Mouse (Mus musculus) frontal cortex, adult (tissue): ENCODE results near the gene Rbm47.

Experiments
- ATAC-seq: cut with Nextera tagmentation; 2 replicates; pipeline ENCODE4 v1.9.2; 2017; ENCODE audit warnings: mild to moderate bottlenecking, moderate library complexity, mixed read lengths; ENCODE audit not compliant: low TSS enrichment

The Rbm47 gene

DNA sequence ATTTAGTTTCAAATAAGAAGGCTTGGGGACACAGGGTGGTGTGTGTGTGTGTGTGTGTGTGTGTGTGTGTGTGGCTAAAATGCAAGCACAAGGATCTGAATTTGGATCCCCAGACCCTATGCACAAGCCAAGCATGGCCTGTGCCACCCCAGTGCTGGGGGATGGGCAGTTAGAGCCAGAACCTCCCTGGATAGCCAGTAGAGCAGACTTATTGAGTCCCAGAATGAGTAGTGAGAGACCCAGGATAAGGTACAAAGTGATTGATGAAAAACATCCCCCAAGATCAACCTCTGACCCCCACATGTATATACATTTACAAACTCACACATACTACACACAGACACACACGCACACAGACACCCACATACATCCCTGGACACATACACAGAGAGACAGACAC lies 86.6 kb downstream of the Rbm47 start:
- no peak for ATAC-seq

DNA sequence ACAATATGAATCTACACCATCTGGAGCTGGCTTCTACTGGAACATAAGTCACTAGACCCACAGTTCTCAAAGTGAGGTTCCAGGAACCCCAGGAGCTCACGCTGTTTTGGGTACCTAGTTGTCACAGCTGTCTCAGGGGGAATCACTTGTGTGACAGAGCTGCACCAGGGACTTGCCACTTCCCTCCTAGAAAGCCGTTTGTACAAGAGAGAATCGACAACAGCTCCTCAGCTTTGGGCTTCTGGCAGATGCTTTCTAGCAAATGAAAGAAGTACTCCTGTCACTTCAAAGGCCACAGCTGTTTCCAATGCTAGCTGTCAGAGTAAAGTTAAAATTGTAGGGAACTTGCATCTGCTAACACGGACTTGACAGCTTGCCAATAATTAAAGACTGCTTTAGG lies 87.4 kb downstream of the Rbm47 start:
- ATAC-seq: no peak

DNA sequence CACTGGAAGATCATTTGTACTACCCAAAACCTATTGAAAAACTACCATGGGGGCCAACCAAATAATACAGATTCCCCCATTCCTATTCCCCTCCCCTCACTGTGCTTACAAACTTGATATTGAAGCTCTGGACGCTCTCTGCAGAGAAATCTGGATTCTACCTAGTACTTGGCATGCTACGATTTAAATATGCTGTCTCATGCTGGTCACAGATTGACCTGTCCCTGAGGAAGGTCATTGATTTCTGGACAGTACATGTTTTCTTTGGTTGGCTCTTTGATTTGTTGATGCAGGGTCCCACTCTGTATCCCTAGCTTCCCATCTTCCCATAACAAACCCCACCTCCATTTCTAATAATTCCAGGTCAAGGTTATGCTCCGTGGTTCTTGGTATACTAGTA lies 88.4 kb downstream of the Rbm47 start:
- no peak for ATAC-seq

DNA sequence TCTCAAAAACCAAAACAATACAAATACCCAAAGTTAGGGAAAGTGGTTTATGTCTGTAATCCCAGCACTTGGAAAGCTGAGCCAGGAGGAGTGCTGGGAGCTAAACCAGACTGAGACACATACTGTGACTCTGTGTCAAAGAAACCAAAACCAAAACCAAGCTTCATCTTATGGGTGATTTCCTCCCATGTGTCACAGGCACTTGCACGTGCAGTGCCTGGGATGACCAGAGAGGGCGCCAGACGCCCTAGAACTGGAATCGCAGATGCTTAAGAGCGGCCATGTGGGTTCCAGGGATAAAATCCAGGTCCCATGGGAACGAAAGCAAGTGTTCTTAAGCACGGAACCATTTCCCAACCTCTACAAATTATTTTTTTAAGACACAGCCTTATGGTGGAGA lies 89.6 kb downstream of the Rbm47 start:
- ATAC-seq: no peak

DNA sequence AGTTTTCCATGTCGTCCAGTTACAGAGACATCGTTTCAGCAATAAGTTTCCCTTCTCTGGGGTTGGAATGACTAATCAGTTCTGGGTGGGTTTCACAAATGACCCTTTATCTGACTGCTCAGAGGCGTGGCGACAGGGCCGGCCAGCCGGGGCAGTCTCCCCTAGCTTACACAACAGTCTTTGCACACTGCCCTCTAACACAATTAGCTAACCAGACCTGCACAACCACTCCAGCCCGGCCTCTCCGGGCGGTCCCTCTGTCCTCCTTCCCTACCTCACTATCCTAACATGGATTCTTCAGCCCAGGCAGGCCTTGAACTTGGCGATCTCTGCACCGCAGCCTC lies 90.7 kb downstream of the Rbm47 start:
- ATAC-seq: no peak

DNA sequence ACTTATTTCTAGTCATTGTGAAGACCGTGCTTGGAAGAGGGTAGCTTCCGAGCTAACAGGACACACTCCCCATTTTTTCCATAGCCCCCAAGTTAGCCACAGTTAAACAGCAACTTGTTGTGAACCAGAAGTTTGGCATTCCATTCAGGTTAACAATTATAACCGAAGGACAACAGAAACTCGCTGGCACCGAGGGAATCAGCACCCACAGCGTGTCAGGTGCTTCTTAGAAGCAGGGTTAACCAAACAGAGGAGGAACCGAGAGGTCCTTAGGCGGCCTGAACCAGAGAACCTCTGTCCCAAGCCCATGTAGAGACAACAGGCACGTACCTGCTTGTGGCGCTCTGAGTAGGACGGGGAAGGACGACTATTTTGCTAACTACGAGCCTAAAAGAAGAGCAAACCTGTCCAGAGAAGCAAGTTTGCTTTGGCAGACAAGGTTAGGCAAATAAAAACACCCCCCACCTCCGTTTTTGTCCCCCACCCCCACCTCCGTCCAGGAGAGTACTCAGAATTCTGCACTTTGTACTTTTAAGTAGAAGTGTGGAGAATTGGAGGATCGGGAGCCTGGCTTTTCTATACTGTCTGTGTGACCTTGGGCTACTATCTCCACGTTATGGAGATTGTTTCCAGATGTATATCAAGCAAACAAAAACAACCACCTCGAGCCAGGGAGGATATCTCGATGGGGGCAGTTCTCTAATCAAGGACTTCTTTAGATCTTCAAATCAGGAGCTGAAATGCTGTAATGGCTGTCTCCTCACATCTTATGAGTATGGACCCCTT lies 91.3 kb downstream of the Rbm47 start:
- no peak for ATAC-seq

DNA sequence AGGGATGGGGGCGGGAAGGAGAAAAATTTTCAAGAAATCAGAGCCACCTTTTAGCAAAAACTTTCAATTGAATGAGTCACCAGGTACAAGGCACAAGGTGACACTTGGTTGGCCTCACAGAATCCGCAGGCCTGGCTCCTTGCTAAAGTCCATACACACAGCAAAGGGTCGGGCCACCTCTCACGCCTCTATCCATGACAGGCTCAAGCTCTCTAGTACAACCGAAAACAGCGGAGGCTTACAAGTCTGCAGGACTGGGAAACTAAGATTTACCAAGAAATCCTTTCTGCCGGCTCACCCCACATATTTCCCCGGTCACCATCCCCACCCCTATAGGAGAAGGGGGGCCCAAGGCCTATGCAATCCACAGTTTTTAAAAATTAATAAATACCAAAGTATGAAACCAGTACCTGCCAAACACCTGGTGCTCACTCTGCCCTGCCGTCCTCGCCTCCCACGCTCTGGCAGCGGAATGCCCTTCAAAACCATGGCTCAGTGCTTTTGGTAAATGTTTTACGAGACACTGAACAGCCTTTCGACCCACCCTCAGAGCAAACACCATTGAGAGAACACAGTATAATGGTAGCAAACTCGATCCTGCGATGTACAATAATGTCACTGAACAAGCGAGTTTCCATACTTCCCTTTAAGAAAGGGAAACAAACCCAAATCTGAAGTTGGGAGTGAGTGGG lies 92.2 kb downstream of the Rbm47 start:
- no peak for ATAC-seq

DNA sequence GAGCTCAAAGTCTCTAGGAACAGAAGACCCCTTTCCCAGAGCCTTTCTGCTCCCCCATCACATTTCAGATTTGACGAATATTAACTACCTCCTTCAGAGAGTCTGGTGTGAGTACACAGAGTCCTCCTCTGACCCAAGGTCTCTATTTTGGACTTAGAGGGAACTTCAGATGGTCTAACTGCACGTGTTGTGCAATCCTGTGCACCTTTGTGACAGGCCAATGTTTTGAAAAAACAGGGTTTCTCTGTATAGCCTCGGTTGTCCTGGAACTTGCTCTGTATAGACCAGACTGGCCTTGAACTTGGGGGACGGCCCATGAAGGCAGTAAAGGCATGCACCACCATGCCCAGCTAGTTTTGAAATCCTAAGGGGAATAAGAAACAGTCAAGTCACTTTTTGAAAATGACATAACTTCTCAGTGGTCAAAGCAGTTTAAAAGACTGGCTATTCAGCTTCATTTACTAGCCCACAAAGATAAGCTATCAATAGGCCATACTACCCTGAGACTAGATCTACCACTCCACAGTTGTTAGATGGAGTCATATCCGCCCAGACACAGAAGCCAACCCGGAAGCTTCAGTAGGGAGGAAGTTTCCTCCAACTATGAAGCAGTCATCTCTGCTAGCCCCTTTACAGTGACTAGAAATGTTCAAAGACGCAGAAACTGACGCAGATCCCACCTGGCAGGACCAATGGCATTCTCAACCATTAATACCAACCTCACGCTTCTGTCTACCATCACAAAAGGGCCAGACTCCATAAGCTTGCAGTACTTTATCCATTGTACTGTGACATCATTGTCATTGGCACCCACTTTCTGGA lies 93.3 kb downstream of the Rbm47 start:
- no peak for ATAC-seq

DNA sequence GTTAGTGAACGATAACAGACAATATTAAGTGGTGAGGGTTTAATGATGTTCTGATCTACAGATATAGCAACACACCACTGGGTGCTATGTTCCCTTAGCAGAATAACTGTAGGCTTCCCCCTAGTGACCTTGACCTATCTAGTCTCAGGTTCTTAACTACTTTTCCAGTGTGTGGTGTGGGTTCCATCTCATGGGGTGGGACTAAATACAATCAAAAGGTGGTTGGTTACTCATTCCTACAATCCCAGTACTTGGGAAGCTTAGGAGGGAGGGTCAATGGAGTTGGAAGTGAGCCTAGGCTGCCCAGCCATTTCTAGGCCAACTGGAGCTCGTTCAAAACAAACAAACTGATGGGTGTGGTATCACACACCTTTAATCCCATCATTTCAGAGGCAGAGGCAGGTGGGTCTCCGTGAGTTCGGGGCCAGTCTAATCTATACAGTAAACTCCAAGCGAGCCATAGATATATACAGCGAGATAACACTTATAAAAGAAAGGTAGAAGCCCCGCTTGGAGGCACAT lies 94.4 kb downstream of the Rbm47 start:
- no peak for ATAC-seq

DNA sequence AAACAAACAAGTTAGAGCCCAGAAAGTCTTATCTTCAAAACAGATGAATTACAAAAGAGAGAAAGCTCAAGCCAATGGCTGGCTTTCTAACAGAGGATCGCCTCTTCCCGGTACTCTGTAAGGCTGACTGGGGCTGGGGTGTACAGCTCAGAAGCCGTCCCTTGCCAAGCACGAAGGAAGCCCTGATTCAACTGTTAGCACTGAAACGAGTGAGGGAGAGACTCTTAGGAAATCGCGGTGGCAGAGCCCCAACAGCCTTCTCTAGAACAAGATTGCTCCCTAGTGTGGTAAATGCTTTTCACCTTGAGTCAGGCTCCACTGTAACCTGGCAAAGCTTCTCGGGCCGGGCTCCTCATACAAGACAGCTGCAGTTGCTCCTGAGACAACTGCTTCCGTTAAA lies 95.5 kb downstream of the Rbm47 start:
- ATAC-seq: no peak

DNA sequence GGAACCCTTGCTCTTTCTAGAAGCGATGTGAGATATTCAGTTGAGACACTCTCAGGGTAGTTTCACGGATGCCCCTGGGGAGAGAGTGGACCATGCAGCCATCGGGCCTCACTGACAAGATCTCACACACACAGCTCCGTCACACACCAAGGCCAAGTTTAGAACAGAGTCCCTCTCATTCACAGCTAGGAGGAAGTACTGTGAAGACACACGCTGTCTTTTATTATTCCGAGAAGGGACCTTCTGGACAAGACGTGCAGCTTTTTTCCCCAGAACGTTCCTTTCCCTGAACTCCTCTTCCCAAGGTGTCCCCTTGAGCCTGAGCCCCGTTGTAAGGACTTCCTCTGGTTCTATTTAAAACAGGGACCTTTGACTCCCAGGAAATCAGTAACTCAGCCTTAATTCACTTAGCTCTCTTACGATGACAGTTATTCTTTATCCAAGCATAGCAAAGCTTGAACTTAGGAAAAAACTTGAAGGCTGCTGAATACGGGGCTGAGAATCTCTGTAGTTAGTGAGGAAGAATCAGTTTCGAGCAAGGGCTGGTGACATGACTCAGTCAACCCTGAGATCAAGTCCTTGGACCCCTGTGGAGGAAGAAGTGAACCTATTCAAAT lies 96.1 kb downstream of the Rbm47 start:
- ATAC-seq: no peak

DNA sequence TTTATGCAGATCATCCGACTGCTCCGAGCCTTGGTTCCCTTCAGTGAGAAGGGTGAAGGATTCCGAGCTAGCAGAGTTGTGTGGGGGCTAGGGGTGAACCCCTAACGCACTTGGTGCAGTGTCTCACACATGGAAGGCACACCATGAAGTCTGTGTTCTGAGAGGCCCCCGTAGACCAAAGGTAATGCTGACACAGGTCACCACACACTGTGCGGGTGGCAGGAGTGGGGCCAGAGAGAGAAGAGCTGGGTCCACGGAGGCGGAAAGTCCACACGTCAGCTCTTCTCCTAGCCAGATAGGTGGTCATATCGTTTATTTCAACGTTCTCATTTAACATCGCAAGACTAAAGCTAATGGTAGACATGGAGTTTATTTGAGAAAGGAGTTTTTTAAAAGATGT lies 97.0 kb downstream of the Rbm47 start:
- ATAC-seq: no peak

DNA sequence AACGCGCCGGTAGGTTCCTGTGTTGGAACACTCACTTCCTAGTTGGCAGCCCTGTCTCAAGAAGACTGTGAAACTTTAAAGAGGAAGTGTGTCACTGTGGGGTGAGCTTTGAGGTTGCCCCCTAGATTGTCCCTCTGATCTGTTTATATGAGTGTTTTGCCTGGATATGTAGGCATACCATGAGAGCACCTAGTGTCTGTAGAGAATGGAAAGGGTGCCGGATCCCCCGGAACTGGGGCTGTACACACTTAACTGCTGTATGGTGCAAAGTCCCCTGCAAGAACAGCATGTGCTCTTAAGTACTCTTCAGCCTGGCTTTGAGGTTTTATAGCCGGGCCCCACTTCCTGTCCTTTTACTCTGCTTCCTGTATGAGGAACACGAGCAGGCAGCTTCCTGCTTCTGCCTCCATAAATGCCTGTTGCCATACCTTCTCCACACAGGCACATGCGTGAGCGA lies 97.9 kb downstream of the Rbm47 start:
- ATAC-seq: no peak

DNA sequence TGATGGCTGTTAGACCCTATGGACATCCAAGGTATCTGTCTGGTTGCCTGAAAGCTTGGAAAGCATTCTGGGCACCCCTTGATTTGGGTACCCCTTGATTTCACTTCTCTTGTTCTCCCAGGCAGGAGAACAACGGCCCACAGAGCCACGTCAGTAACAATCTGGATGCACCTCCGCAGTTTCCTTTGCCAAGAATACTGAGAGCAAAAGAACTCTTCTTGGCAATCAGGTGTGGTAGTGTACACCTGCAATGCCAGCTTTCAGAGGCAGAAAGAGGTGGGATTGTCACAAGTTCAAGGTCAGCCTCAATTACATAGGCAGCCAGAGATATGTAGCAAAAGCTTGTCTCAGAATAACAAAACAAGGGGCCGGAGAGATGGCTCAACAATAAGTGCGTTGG lies 98.7 kb downstream of the Rbm47 start:
- ATAC-seq: no peak

DNA sequence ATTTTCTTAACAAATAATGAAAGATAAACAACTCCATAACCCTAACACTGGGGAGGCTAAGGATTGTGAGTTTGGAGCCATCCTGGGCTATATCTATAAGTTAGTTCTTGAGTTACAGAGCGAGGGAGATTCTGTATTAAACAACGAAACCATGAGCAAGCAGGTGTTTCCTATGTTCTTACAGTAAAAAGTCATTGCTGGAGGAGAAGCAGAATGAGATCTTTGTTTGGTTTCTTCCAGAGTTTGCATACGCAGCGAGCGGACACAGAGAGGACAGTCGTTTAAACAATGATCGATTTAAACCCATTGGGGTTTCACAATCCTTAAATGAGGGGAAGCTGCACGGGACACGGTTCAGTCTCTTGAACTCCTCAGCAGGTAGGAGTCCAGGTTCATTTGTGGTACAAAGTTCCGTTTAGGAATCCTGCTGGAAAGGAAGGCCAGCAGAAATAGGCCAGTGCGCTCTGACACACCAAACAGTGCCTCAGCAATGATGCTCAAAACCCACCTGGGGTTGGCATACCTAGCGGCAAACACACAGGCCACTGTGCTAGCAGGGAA lies 99.2 kb downstream of the Rbm47 start:
- ATAC-seq: no peak

DNA sequence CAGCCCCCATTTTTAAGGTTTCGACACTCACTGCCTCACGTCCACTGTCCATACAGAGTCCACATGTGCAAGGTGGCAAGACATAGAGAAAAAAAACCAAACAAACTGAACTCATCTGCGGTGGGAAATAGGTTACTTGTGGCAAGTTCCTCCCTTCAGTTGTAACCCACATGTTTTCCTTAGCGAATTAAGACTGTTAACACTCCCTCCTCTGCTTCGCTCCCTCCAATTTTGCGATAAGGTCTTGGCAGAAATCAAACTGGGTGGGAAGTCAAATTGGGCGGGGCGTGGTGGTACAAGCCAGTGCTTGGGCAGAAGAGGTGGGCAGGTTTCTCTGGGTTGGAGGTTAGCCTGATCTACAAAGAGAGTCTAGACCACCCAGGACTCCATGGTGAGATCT lies 101.2 kb downstream of the Rbm47 start:
- no peak for ATAC-seq

DNA sequence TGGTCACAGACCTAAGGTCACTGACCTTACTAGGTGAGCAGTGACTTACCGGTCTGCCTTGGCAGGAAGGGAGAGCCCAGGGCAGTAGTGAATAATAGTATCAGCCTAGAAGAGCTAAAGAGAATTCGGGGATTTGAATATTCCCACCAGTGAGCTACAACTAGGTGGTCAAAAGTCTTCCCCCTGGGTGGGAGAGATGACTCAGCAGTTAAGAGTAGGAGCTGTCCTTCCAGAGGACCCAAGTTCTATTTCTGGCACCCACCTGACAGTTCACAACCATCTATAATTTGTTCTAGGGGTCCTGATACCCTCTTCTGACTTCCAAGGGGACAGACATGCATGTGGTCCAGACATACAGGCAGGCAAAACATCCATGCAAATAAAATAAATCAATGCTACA lies 102.6 kb downstream of the Rbm47 start:
- no peak for ATAC-seq

DNA sequence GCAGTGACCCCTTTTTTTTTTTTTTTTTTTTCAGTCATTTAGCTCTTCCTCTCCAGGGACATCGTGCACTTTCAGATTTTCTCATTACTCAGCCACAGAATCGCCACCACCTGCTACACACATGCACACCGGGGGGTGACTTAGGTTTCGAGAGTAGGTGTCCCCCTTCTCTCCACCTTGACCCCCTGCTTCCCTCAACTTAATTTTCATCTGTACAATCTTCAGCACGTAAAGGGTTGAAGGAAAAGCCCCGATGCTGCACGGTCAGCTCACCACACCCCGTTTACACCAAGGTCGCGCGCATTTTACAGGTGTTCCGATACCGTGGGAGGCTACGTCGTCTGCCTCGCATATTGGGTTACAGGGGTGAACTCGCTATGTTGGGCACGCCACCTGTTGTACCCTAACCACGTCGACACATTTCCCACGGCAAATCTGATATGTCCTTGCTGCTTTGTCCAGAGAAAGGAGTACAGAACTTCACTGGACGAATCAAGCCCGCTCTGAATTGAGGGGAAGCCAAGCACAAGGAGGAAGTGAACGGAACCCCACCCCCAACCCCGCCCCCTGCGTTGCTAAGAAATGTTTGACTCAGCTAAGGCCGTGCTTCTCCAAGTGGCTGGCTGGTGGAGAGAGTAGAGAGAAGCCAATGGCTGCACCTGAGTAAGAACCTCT lies 103.3 kb downstream of the Rbm47 start:
- ATAC-seq: no peak

DNA sequence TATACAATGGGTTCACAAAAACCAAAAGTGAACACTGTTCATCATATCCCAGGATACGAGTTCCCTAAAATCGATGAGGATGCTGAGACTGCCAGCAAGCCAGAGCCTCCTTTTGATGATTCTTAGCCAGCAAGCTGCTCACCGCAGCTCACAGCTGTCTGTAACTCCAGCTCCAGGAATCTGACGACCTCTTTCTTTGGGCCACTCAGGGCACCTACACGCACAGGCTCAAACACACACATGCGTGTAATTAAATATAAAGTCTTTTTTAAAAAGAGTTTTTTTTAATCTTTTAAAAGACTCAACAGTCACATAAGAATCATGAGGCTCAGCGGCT lies 103.8 kb downstream of the Rbm47 start:
- ATAC-seq: no peak

DNA sequence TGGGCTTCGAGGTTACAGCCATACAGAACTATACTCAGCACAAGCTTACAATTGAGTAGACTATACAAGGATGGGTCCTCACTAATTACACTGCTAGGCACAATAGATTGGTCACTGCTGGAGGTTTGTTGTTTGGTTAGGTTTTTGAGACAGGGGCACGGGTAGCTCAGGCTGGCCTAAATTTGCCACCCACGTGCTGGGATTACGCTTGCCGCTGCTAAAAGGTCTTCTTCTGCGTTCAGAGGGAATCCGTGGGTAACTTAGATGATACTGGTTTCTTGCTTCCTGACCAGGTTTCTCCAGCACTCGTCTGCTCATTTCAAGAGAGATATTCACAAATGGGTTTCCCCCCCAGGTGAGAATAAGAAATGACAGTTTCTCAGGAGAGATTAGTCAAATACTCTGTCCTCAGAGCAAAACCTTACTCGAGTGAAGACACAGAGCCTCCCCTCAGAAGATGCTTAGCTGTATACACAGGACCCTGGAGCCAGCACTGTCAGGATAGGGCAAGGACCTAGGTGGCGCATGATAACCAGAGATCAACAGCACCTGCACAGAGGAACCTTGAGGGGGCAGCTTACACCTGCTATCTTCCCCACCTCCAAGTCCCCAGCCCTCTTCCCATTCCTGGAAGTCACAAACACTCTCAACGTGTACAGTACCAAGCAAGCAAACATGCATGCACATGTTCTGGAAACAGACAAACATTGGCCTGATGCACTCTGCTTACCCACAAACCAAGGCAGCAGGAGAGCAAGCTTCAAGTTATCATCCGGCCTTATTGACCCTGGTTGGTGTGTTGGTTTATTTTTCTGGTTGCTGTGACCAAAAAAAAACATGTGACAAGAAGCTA lies 104.6 kb downstream of the Rbm47 start:
- no peak for ATAC-seq
